Mouse (Mus musculus) testis, adult 2 months (tissue): Measurements from ENCODE around the gene Ech1. TPM values are rescaled to one million over a fixed set of nuclear protein-coding genes. Genes with fewer than 3 reads are reported as not detected.
A peak's percentile ranks its signal among the peaks of the same experiment; 100 is the strongest.

Source experiments
- H3K27ac ChIP-seq: fragments of 200-500 bp; 2 replicates; pipeline ENCODE4 v1.5.1; 2012; ENCODE audit warnings: low read depth, low read length; ENCODE audit not compliant: control insufficient read depth, insufficient read depth
- H3K27me3 ChIP-seq: fragments of 200-500 bp; 2 replicates; pipeline ENCODE4 v1.6.1; 2012; ENCODE audit warnings: mild to moderate bottlenecking, low read length, moderate library complexity; ENCODE audit not compliant: control insufficient read depth, insufficient read depth
- H3K36me3 ChIP-seq: fragments of 200-500 bp; 2 replicates; pipeline ENCODE4 v1.6.1; 2012; ENCODE audit warnings: mild to moderate bottlenecking, low read length; ENCODE audit not compliant: control insufficient read depth, insufficient read depth
- H3K4me1 ChIP-seq: fragments of 200-500 bp; 2 replicates; pipeline ENCODE4 v1.6.1; 2012; ENCODE audit warnings: low read length; ENCODE audit not compliant: control insufficient read depth, insufficient read depth
- H3K4me3 ChIP-seq: fragments of 200-500 bp; 2 replicates; pipeline ENCODE4 v1.5.1; 2012; ENCODE audit warnings: low read depth, mild to moderate bottlenecking, low read length, moderate library complexity, mixed read lengths; ENCODE audit not compliant: control insufficient read depth
- CTCF ChIP-seq: fragments of 200-500 bp; IDR thresholded peaks from 2 replicates; pipeline ENCODE4 v1.5.1; 2012; ENCODE audit warnings: low read depth, mild to moderate bottlenecking, inconsistent platforms, low read length, moderate library complexity; ENCODE audit not compliant: control insufficient read depth, insufficient read depth, insufficient replicate concordance
- POLR2A ChIP-seq: fragments of 200-500 bp; IDR thresholded peaks from 2 replicates; pipeline ENCODE4 v1.6.1; 2012; ENCODE audit warnings: low read depth, mild to moderate bottlenecking, inconsistent platforms, low read length, moderate library complexity; ENCODE audit not compliant: control insufficient read depth
- polyA plus RNA-seq: library from polyadenylated mRNA; depleted of rRNA; stranded (reverse); fragments of >200 nt; gene quantifications from 2 replicates; pipeline ENCODE4 v1.2.3, GENCODE M21; 2012

Ech1 gene
- polyA plus RNA-seq, 1 experiment = 124 TPM

DNA sequence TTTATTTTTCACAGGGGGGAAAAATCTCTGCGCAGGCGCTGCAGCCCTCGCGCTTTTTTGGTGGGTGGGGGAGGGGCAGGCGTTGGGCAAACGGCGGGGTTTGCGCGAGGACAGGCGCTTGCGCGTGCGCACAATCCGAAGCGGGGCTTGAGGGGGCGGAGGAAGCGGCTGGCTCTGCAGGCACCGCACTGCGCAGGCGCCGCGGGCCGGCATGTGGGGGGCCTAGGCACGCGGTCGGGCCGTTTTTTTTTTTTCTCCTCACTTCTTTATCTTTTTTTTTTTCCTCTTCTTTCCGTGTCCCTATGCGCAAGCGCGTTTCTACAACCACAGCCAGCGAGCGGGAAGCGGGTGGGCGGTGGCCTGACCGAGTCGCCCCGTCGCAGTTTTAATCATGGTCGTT, 13.8 kb upstream of the Ech1 start:
- H3K4me1 ChIP-seq = peaks cover 12% of the 10 kb centered on the region
- TF ChIP-seq POLR2A (no peak; the same call in 1 of the 2 replicates), CTCF (no peak)

DNA sequence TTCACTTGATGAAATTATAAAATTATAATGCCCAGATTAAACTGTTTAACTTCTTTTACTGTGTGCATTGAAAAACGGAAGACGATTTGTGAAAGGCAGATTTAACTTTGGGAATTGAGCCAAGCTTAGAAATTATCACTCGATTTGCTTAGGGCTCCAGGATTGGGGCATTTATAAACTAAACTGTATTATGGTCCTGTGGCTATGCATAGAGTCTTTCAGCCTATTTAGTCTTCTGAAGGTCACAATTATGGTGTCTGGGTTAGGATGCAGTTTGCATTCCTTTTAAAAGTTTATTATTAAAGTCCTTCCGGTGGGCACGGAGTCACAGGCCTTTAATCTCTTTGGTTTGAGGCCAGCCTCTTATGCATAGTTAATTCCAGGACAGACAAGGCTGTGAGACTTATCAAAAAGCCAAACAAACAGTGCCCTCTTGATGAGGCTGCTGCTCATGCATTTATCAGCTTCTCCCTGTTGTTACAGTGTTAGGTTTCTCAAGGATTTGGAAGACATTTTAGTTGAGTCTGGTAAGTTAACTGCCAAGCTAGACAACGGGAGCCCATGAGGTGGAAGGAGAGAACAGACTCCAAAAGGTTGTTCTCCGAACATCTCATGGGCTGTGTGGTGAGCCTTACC, 13.3 kb upstream of the Ech1 start:
- peak overlapping the region; percentile 77 for H3K27ac ChIP-seq
- H3K36me3 ChIP-seq = peaks cover 9% of the 10 kb centered on the region
- H3K4me3 ChIP-seq = peak overlapping the region; percentile 93
- peaks cover 12% of the 10 kb centered on the region for H3K4me1 ChIP-seq
- no peaks in the 10 kb centered on the region for H3K27me3 ChIP-seq
- TF ChIP-seq CTCF = no peak
- TF ChIP-seq POLR2A = no peak

More for the DNA sequence above, 13.8 kb upstream of the Ech1 start:
- peaks cover 9% of the 10 kb centered on the region for H3K36me3 ChIP-seq
- peak overlapping the region; percentile 93 for H3K4me3 ChIP-seq
- H3K27ac ChIP-seq = peak overlapping the region; percentile 97
- H3K27me3 ChIP-seq = no peaks in the 10 kb centered on the region

DNA sequence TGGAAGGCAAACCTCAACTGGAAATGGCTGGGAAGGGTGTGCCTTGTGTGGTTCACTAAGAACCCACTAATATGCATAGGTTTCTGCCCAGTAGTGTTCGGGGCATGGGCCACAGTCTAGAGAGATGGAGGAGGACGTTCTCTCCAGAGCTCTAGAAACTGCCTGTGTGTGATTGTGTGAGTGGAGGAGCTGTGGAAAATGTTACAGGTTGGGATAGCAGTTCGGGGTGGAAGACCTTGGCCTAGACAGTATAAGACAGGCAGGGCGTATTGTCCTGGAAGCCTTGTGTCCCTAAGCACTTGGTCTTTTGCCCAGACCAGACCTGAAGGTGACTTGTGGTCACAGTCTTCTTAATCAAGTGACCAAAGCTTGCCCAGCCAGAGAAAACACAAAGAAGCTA, 12.6 kb upstream of the Ech1 start:
- H3K27ac ChIP-seq = peak overlapping the region; percentile 77
- H3K27me3 ChIP-seq = no peaks in the 10 kb centered on the region
- TF ChIP-seq POLR2A (no peak), CTCF (no peak)
- peaks cover 12% of the 10 kb centered on the region for H3K4me1 ChIP-seq
- peak overlapping the region; percentile 93 for H3K4me3 ChIP-seq
- H3K36me3 ChIP-seq = peaks cover 9% of the 10 kb centered on the region

DNA sequence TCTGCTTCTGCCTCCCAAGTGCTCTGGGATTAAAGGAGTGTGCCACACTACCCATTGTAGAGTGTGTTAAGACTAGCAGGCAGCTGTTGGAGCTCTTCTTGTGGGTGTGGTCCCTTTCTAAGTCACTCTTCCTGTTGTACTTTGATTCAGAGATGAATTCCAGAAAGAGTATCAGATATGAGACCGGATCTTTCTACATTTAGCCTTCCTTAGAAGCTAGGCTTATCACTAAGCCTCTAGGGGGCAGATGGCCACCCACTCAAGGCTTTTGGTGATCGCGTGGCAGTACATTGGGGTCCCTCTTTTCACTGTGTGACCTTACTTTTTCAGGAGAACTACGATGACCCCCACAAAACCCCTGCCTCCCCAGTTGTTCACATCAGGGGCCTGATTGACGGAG, 12.1 kb upstream of the Ech1 start:
- no peak for TF ChIP-seq CTCF
- TF ChIP-seq POLR2A = no peak
- Histone ChIP-seq H3K27ac (peak overlapping the region; percentile 1), H3K4me1 (peaks cover 8% of the 10 kb centered on the region), H3K4me3 (peak overlapping the region; percentile 93; the same call in 1 of the 2 replicates), H3K36me3 (peaks cover 9% of the 10 kb centered on the region), H3K27me3 (no peaks in the 10 kb centered on the region)

DNA sequence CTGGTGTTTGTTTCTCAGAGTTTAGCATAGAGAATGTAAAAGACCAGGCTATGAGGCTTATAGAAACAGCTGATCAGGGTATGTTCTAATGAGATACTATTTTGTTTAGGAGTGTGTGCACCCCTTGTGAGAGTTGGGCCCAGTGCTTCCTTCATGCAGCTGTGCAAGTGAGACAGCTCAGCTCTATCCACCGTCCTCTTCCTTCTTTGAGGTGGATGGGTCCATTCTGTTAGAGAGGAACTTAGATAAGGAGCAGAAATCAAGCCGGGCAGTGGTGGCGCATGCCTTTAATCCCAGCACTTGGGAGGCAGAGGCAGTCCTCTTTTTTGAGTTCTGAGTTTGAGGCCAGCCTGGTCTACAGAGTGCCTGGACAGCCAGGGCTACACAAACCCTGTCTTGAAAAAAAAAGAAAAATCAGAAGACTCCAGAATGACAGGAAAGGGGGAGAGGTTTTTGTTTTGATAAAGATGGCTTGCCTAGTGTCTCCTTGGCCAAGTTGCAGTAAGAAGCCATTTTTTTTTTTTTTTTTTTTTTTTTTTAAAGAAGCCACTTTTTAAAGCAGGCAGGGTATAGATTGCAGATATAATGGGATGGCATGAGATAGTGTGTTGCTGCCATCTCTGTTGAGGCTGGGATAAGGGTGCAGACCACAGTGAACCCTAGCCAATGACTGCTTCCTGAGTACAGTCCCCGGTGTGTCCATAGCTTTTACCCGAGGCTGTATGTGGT, 10.5 kb upstream of the Ech1 start:
- H3K4me1 ChIP-seq = peaks cover 3% of the 10 kb centered on the region
- no peak overlapping the region for H3K27ac ChIP-seq
- H3K36me3 ChIP-seq = peaks cover 10% of the 10 kb centered on the region
- H3K4me3 ChIP-seq = no peak overlapping the region
- TF ChIP-seq POLR2A (no peak), CTCF (no peak)
- H3K27me3 ChIP-seq = no peaks in the 10 kb centered on the region

DNA sequence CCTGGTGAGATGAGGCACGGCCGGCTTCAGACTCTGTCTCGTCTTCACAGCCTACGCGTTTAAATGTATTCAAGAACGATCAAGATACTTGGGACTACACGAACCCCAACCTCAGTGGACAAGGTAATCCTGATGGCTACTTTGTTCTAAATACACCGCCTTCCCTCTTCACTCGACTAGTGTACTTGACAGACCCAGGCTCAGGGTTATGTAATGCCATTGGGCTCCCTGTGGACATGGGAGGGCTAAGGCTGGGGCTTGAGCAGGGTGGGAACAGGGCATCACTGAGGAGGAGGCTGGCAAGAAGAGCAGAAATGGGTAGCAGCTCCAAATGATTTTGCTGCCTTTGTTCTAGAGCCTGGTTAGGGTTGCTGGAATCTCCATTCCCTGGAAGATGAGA, 9.8 kb upstream of the Ech1 start:
- H3K4me1 ChIP-seq = no peaks in the 10 kb centered on the region; the same call in 1 of the 2 replicates
- H3K4me3 ChIP-seq = no peak overlapping the region
- no peaks in the 10 kb centered on the region for H3K27me3 ChIP-seq
- H3K36me3 ChIP-seq = peaks cover 12% of the 10 kb centered on the region
- no peak overlapping the region for H3K27ac ChIP-seq
- TF ChIP-seq CTCF (no peak), POLR2A (no peak)

DNA sequence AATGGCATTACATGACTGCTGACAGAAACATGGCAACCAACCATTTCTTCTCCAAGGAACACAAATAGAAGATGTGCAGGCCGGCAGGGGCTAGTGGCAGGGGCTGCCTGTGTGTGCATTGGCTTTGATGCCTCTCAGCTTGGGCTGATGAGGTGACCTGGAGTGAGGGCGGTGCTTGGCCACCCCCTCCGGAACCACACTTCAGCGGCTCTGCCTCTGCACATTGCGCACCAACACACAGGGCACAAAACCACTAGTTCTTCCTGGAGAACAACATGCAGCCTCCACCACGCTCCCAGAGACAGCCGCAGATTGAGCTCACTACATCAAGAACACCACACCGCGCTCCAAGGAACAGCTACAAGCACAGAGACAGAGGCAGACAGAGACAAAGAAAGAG, 8.8 kb upstream of the Ech1 start:
- Histone ChIP-seq H3K27me3 (no peaks in the 10 kb centered on the region), H3K4me3 (no peak overlapping the region), H3K36me3 (peaks cover 12% of the 10 kb centered on the region), H3K4me1 (no peaks in the 10 kb centered on the region; the same call in 1 of the 2 replicates), H3K27ac (0 out of 2 replicates have a peak overlapping the region, but pooled peaks have one; percentile 3)
- TF ChIP-seq CTCF (no peak), POLR2A (no peak)

DNA sequence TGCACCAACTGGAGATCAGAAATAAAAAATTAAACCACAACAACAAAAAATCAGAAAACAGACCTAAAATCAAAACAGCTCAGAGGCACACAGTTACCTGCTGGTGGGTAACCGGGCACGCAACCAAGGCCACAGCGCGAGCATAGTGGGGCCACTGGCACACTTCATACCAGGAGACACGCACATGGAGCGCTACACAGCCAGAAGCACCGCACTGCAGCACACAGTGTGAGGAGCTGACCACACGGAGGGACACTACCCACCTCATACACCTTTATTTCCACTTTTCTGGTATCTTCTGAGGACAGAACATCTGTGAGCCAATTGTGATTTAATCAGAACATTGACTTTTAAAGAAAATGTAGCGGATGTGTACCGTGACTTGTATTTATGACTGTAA, 8.1 kb upstream of the Ech1 start:
- Histone ChIP-seq H3K27ac (no peak overlapping the region), H3K4me1 (no peaks in the 10 kb centered on the region; the same call in 1 of the 2 replicates), H3K4me3 (no peak overlapping the region), H3K36me3 (peaks cover 12% of the 10 kb centered on the region), H3K27me3 (no peaks in the 10 kb centered on the region)
- TF ChIP-seq POLR2A (no peak), CTCF (no peak)
